Mouse (Mus musculus): ENCODE results near the gene Pld6. TPM values are rescaled to one million over a fixed set of nuclear protein-coding genes. Genes with fewer than 3 reads are reported as not detected.

The Pld6 gene
- total RNA-seq (2021) = 1 to 10 TPM; 1.7 to 2.9 TPM
- long read RNA-seq, experiment 1 = 0 reads
- long read RNA-seq, experiment 2 = 0 reads

DNA sequence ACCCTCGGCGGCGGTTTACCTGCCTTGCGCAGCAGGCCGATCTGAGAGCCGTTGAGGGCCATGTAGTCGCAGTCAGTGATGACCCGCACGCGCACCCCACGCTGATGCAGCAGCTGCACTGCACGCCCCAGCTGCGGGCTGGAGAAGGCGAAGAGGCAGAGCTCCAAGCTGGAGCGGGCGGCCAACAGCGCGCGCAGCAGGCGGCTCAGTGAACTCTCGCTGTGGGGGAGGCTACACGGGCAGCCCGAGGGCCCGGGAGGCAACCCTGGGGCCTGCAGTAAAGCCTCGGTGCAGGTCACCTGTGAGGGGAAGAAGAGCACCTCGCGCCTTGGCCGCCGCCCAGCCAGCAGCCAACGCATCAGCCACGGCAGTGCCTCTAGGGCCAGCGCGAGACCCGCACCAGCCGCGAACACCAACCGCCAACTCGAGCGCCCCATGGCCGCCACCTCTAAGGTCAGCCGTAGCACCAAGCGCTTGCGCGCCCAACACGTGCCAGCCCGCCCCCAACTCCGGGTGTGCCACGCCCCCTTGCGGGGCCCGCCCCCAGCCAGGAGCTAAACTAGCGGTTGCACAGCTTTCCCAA lies at the start of gene Pld6:
Gene Pld6 (minus strand): TSS at position 447 of the 583 bp plus-strand sequence.
- DNase-seq = peak; percentile 74 to 84

DNA sequence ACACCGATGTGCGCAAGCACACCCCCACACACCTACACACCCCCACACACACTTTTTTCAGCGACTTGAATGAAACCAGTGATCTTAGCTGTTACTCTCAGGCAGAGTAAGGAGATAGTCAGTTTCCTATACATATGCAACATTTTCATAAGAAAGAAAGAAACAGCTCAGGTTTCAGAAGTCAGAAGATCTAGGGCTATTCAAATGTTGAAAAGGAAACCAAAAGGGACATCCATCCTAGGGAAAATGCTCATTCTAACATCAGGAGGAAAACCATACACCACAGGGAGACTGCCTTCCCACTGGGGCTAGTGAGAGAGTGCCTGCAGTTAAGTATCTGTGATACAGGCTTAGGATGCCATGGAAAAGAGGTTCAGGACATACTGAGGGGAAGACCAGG lies 34.2 kb upstream of the Pld6 start:
- DNase-seq = no peak

DNA sequence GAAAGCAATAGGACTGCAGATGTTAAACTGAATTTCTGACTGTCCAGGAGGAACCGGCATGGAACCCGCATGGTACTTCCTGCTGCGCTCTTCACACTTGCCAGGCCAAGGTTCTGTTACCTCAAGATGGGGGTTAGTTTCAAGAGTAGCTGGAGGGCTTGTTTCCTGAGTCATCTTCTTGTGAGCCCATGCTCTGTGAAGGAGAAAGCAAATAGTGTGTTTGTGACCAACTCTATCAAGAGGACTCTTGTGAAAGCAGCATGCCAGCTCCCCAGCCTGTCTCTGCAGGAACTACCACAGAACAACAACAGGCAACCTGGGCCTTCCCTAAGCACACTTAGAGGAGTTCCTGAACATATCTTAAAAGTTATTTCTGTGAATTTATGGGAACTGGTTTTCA lies 30.5 kb upstream of the Pld6 start:
- no peak for DNase-seq

DNA sequence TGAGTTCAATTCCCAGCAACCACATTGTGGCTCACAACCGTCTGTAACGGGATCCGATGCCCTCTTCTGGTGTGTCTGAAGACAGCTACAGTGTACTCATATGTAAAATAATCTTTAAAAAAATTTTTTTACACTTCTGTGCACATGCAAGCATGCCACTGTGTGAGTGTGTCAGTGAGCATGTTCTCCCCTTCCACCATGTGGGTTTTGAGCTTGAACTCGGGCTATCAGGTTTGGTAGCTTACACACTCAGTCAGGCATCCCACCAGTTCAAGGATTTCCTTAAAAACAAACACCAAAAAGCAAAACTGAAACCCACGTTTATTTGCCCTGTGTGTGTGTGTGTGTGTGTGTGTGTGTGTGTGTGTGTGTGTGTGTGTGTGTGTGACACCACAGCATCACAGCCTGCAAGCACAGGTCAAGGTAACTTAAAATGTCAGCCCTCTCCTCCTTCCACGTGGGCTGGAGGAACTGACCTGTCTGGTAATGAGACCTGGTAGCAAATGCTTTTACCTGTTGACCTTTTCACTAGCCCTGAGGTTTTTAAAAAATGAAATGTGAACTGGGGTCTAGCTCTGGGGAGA lies 28.1 kb upstream of the Pld6 start:
- DNase-seq = no peak

DNA sequence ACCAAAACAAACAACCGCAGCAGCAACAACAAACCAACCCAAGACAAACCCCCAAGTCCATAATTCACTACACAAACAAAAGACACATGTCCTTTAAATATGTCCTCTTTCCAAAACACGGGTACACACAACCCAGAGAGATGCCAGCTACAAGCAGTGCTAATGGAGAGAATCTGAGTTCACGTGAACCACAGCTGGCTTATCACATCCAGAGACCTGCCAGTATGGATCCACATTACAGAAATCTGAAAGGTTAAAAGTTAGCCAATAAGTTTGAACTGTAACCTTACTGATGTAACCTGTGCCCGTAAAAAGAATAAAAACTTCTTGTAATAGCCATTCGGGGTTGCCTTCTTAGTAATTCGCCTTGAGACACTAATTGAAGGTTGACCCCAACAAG lies 27.5 kb upstream of the Pld6 start:
- no peak for DNase-seq

DNA sequence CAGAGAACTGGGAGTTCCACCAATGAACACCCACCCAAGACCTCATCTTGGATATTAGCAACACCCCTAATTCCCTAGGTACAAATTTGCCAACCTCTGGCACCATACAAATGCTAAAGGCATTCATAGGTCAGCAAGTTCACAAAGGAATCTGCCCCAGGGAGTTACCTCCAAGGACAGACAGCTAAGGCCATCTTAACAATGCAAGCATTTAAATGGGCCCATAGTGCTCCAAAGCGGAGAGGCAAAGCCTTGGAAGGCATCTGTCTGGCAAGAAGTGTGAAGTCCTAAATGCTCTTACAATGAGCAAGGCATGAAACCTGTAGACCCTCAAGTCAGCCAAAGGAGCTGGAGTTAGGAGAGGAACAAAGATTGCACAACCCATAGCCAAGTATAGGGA lies 26.9 kb upstream of the Pld6 start:
- no peak for DNase-seq

DNA sequence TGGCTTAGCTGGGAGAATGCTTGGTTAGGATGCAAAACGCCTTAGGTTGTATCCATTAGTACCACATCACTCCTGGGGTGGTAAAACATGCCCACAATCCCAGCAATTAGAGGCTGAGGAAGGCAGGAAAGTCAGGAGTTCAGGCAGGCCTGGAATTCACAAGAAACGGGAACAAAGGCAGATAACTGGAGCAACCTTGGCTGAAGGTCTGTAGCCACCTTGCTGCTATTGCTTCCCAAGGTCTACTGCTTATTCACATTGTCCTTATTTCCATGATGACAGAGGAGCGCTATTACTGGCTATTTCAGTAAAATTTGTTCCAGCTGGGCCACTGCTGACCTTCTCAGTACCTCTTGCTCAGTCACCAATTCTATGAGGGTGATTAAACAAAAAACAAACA lies 25.8 kb upstream of the Pld6 start:
- DNase-seq = peak; percentile 43 to 45

DNA sequence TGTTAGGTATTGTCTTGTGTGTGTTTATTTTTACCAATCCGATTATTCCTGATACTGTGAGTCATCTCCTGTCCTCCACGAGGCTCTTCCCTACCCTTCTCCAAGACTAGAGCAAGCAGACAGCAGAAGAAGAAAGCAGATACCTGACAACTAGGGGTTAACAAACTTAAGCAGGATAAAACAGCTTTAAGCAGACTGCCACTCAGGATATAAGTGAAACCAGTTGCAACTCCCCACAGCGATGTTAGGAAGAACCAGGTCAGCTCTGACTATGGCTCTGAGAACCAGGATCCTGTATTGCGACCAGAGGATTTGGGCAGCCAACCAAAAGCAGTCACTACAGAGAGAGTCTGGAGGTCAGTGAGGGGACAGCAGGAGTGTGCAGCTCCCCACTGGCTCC lies 23.8 kb upstream of the Pld6 start:
- DNase-seq = peak in 1 of 2 experiments; percentile 32

DNA sequence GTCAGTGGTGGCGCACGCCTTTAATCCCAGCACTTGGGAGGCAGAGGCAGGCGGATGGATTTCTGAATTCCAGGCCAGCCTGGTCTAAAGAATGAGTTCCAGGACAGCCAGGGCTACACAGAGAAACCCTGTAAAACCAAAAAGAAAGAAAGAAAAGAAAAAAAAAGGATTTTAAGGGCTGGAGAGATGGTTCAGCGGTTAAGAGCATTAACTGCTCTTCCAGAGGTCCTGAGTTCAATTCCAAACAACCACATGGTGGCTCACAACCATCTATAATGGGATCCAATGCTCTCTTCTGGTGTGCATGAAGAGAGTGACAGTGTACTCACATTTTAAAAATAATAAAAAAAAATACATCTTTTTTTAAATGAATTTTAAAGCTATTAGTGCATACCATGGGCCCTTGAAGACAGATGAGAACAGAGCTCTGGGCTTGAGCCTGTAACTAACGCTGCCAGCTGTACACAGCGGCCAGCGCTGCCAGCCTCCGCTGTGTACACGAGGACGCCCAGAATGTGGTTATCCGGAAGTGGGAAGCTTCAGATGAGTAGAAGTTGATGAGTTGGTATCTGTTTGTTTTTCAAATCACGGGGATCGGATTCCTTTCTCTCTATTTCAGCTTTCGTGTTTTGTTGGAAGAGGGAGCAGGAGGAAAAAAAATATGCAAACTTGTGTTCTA lies 23.2 kb upstream of the Pld6 start:
- no peak for DNase-seq

DNA sequence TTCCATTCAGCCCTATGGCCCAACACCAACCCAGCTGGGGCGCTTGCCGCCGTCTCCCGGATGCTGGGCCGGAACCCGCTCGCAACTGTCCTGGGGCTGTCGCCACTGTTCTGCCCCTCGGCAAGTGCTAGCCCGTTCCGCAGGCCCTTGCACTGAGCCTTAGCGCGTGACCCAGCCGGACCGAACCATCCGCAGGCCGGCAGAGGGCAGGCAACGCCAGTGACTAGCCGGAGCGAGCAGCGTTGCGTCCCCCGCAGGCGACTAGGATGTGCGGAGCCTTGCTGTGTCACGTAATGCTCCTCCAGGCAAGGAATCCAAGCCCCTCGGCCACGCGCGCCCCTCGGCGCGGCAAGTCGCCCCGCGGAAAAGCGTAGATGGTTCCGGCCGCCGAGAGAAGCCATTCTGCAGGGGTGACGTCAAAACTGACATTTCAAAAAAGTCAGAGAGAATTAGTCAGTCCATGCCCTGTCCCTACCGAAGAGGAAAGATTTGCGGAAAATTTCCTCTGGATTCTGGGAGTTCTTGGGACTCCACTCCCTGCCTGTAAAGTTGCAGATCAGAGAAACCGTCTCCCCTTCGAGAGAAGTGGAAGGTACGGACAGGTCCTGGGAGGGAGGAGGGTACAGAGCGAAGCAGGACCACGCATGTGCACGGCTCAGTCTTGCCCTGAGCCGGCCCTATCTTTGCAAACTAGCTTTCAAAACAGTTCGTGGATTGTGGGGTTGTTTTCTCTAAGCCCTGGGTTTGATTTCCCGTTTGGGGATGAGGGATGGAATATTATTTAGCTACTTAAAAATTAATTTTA lies 22.4 kb upstream of the Pld6 start, which contains the start of gene Flcn:
Gene Flcn (minus strand): TSS at position 347 of the 805 bp plus-strand sequence.
- peak; percentile 89 to 90 for DNase-seq

DNA sequence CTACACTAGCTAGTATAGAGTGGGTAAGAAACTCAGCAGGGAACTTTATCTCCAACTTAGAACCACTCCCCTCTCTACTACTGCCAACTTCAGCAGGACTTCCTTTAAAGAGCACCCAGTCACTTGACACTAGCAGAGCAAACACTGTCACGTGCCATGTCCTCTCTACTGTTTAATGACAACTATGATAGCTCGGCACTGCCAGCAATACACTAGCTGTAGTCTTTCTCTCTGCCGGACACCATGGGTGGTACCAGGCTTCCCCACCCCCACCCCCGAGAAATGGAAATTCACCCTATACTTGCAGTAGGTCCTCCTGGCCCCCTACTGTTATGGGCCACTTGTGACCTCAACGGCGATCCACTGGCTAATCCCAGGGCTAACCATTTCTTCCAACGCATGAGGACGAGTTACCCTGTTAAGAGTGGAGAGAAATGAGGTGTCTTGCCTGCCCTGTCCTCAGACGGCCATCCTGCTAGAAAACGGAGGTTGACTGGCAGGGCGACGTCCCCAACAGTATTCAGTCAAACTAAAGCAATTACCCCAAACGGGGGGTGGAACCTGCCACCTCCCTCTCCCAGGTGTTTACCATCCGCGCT lies 21.7 kb upstream of the Pld6 start:
- DNase-seq = peak; percentile 32 to 49

DNA sequence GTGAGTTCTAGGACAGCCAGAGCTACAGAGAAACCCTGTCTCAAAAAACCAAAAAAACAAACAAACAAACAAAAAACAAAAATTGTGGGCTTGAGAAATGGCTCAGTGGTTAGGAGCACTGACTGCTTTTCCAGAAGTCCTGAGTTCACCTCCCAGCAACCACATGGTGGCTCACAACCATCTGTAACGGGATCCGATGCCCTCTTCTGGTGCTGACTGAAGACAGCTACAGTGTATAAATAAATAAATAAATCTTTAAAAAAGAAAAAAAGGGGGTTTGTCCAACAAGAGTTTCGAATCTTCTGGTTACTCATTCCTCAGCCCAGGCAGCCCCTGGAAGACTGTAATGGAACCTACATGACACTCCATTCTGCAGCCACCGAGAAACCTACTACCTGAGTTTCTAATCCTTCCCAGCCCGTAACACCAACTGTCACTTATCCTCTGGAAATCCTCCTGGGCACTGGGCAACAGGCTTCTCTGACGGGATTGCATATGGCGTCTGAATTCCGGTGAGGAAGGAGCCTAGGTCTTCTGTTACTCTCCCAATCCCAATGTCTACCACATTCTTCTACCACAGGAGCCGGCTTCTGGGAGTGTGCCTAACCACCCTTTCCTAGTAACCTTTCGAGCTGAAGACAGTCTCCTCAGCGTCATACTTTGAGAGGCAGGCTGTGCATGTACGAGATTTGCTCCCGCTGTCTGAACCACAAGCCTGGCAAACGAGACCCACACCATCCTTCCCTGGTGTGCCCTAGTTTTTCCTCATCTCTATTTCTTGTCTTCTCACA lies 20.9 kb upstream of the Pld6 start:
- DNase-seq = no peak

DNA sequence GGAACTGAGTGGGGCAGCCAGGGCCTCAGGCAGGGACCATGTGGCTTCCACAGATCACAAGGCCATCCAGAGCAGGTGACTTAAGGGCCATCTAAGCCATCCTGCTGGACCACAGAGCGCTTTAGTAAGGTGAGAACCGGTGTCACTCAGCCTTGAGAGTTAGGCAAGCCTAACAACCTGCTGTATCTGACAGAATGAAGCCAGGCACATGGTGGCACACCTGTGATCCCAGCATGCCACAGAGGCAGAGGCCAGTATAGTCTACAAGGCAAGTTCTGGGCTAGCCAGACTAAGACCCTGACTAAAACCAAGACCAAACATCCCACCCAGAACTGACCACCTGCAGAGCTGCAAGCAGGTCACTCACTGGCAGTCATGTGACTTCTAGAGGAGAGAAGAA lies 18.2 kb upstream of the Pld6 start:
- DNase-seq = no peak

DNA sequence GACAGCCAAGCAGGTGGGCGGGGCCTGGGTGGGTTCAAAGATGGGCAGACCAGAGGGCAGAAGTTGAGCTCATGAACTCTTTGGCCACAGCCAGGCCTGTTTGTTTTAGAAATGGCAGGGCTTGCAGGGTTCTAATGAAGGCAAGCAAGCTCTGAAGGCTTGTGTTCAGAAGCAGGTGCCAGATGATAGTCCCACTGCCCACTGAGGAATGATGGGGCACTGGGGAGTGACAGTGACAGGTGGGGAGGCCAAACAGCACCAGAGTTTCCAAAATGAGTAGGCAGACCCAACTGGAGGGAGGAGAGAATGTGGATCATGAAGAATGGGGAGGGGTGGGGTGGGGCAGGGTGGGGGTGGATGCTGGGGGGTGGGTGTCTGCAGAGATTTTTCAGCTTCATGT lies 17.8 kb upstream of the Pld6 start:
- DNase-seq = no peak

DNA sequence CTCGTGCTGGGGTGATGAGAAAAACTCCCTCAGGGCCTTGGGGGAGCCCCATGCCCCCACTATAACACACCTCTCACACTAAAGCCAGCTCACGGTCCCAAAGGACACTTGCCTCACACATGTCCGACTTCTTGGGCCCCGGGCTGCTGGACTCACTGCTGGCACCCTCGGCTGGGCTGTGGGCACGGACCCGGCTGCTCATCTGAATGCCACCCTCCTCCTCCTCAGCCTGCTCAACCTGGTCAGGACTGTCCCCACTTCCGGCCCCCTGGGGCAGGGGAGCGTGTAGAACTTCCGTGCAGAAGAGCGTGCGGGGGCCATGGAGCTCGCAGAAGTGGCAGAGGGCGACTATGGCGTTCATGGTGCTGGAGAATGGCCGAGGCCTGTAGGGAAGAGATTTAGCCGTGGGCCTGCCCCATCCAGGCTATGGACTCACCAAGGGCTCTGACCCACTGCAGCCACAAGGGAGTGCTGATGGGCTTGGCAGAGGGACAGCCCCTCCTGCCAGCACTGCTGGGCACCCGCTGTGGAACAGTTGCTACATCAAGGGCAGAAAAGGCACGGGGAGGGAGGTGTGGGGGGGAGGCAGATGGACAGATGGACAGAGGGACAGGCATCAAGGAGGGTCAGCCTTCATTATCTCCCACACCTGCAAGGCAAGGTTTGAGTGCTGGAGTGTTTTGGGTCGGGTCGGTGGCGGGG lies 17.1 kb upstream of the Pld6 start:
- DNase-seq = peak; percentile 37 to 60

DNA sequence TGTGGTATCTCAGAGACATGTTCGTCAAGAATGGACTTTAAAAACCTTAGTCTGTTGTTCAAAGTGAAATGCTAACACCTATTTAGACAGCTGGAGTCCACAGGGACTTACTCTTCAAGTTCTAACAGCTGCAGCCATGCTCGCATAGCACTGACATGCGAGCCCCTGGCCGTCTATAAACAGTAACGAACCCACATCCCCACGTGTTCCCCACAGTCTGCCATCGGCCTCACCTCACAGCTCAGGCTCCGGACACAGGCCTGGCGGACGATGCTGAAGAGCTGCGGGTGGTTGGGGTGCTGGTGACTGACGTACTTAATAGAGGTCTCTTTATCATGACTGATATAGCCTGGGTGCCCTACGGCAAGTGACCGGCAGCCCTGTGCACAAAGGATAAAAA lies 16.1 kb upstream of the Pld6 start:
- DNase-seq = no peak

DNA sequence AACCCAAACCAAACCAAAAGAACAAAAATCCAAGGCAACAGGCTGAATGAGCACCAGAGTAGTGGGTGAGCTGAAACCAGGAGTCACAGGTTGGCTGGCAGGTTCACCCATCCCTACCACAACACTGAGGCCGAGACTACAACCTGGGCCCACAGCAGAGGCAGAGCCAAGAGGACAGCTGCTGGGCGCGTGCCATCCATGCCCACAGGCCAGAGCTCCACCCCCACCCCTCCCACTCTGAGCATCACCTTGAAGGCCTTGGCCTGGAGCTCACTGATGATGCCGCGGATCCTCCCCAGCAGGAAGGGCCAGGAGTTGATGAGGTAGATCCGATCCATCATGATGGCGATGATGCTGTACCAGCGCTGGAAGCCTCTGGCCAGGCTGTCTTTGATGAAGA lies 14.4 kb upstream of the Pld6 start:
- no peak for DNase-seq

DNA sequence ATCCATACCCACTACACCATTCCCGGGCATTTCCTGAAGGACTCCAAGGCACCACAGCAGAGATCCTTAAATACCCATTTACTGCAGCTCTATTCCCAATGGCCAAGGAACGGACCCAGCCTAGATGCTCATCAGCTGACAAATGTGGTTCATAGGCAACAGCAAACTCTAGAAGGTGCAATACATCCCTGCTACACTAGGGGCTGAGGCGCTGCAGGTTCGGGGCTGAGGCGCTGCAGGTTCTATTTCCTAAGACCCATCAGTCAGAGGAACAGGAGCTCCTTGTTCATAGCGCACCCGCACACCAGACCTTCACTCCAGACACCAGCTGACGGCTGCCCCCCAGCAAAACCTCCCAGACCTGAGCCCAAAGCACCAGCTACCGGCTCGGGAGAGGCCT lies 13.0 kb upstream of the Pld6 start:
- no peak for DNase-seq

DNA sequence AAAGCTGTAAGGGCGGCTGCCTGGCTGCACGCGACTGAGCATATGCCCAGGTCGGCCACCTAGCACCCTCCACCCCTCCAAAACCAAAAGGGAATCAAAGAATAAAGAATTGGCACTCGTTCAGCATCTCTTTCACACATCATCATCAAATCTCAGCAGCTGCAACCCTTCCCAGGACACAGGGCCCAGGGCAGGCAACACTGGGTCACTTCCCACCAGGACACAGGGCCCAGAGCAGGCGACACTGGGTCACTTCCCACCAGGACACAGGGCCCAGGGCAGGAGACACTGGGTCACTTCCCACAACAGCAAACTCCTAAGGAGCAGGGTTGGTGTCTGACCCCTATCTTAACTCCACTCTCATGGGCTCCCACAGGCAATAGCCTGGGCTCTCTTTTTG lies 5.9 kb upstream of the Pld6 start:
- DNase-seq = no peak

DNA sequence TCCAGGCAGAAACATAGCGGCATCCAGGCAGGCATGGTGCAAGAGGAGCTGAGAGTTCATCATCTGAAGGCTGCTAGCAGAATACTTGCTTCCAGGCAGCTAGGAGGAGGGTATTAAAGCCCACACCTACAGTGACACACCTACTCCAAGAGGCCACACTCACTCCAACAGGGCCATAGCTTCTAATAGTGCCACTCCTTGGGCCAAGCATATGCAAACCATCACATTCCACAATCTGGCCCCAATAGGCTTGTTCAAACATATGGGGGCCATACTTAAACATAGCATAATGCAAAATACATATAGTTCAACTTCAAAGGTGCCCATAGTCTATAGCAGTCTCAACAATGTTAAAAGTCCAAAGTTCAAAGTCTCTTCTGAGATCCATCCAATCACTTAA lies 1.9 kb upstream of the Pld6 start:
- DNase-seq = no peak

Measured in adrenal gland, postnatal 36 days (tissue).